Mouse (Mus musculus): Measurements from ENCODE around the gene Col6a3. TPM values are rescaled to one million over a fixed set of nuclear protein-coding genes. Genes with fewer than 3 reads are reported as not detected.

The Col6a3 gene
- polyA plus RNA-seq, 1 experiment: 3.6 TPM

- Histone ChIP-seq H3K36me3 (ENCODE audit: control insufficient read depth, insufficient read depth, low read length, poor library complexity, severe bottlenecking) (no peaks in the 10 kb centered on the region), H3K27ac (ENCODE audit: insufficient read depth, low read length) (no peak overlapping the region), H3K4me3 (ENCODE audit: low read depth, low read length) (no peak overlapping the region)
Observed at GRCm38 (mm10) chr1:90748544-90748943, 95.2 kb downstream of the Col6a3 start.

DNA sequence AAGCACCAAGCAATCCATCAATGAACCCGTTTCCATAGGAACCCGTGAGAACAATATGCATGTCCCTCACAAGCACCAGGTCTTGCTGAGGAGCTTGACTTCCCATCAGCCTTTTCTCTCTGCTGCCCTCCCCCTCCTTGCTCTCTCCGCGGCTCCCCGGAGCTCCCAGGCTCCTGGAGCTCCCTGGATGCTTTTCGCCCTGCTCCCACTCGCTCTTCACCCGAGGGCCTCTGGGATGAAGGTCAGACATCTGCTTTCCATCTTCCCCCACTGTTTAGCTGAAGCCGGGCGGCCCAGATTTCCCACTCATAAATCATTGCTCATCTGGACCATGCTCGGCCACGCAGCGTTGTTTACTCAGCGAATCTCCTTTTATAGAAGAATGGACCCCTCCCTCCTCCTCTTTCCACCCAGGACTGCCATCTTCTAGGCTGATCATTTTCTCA, 99.8 kb downstream of the Col6a3 start:
- H3K9me3 ChIP-seq (replicated peaks; ENCODE audit: control insufficient read depth, insufficient read depth, low read length, poor library complexity, severe bottlenecking): no peaks in the 10 kb centered on the region
- H3K4me3 ChIP-seq (ENCODE audit: low read depth, low read length): no peak overlapping the region
- H3K27ac ChIP-seq (ENCODE audit: insufficient read depth, low read length): no peak overlapping the region
- no peaks in the 10 kb centered on the region for H3K27me3 ChIP-seq (ENCODE audit: control insufficient read depth, insufficient read depth, low read length, poor library complexity, severe bottlenecking)
- no peak for TF ChIP-seq POLR2A (IDR thresholded peaks at IDR 0.05; ENCODE audit: insufficient read depth, low read length)
- no peak for TF ChIP-seq EP300 (IDR thresholded peaks at IDR 0.05; ENCODE audit: insufficient read depth, low read depth, low read length)
- no peak for TF ChIP-seq CTCF (IDR thresholded peaks at IDR 0.05; ENCODE audit: low read depth, low read length)
- H3K36me3 ChIP-seq (ENCODE audit: control insufficient read depth, insufficient read depth, low read length, poor library complexity, severe bottlenecking): no peaks in the 10 kb centered on the region
- H3K9ac ChIP-seq (ENCODE audit: low read depth, poor library complexity, severe bottlenecking): no peak overlapping the region
- no peaks in the 10 kb centered on the region for H3K4me1 ChIP-seq (ENCODE audit: control insufficient read depth, insufficient read depth, low read length)

More at GRCm38 (mm10) chr1:90748544-90748943, 95.2 kb downstream of the Col6a3 start:
- no peaks in the 10 kb centered on the region for H3K27me3 ChIP-seq (ENCODE audit: control insufficient read depth, insufficient read depth, low read length, poor library complexity, severe bottlenecking)
- no peaks in the 10 kb centered on the region for H3K4me1 ChIP-seq (ENCODE audit: control insufficient read depth, insufficient read depth, low read length)
- TF ChIP-seq POLR2A (IDR thresholded peaks at IDR 0.05; ENCODE audit: insufficient read depth, low read length): no peak
- TF ChIP-seq EP300 (IDR thresholded peaks at IDR 0.05; ENCODE audit: insufficient read depth, low read depth, low read length): no peak
- TF ChIP-seq CTCF (IDR thresholded peaks at IDR 0.05; ENCODE audit: low read depth, low read length): no peak
- no peak overlapping the region for H3K9ac ChIP-seq (ENCODE audit: low read depth, poor library complexity, severe bottlenecking)
- no peaks in the 10 kb centered on the region for H3K9me3 ChIP-seq (replicated peaks; ENCODE audit: control insufficient read depth, insufficient read depth, low read length, poor library complexity, severe bottlenecking)

- Histone ChIP-seq H3K36me3 (ENCODE audit: control insufficient read depth, insufficient read depth, low read length, poor library complexity, severe bottlenecking) (no peaks in the 10 kb centered on the region), H3K9me3 (replicated peaks; ENCODE audit: control insufficient read depth, insufficient read depth, low read length, poor library complexity, severe bottlenecking) (no peaks in the 10 kb centered on the region), H3K4me3 (ENCODE audit: low read depth, low read length) (no peak overlapping the region), H3K27ac (ENCODE audit: insufficient read depth, low read length) (no peak overlapping the region), H3K4me1 (ENCODE audit: control insufficient read depth, insufficient read depth, low read length) (no peaks in the 10 kb centered on the region), H3K27me3 (ENCODE audit: control insufficient read depth, insufficient read depth, low read length, poor library complexity, severe bottlenecking) (no peaks in the 10 kb centered on the region), H3K9ac (ENCODE audit: low read depth, poor library complexity, severe bottlenecking) (no peak overlapping the region)
- TF ChIP-seq EP300 (IDR thresholded peaks at IDR 0.05; ENCODE audit: insufficient read depth, low read depth, low read length) (no peak), POLR2A (IDR thresholded peaks at IDR 0.05; ENCODE audit: insufficient read depth, low read length) (no peak), CTCF (IDR thresholded peaks at IDR 0.05; ENCODE audit: low read depth, low read length) (no peak)
Observed at GRCm38 (mm10) chr1:90743445-90743844, 100.3 kb downstream of the Col6a3 start.

DNA sequence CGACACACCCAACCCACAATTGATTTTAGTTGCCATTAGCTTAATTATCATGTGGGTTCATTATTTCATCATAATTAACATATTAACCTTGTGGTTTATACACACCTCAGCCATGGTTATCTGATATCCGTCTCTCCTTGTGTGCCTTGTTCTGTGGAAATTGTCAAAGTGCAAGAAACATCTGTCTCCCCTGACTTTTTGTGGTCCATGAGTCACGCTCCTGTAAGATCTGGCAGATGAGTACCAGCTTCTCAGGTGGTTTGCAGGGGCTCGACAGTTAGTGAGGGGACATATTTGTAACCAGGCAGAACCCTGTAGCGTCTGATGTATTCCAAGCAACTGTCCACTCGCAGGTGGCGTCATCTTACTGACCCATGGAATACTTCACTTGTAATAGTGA, 101.1 kb downstream of the Col6a3 start:
- Histone ChIP-seq H3K36me3 (ENCODE audit: control insufficient read depth, insufficient read depth, low read length, poor library complexity, severe bottlenecking) (no peaks in the 10 kb centered on the region), H3K9ac (ENCODE audit: low read depth, poor library complexity, severe bottlenecking) (no peak overlapping the region), H3K9me3 (replicated peaks; ENCODE audit: control insufficient read depth, insufficient read depth, low read length, poor library complexity, severe bottlenecking) (no peaks in the 10 kb centered on the region), H3K4me3 (ENCODE audit: low read depth, low read length) (no peak overlapping the region), H3K27me3 (ENCODE audit: control insufficient read depth, insufficient read depth, low read length, poor library complexity, severe bottlenecking) (no peaks in the 10 kb centered on the region), H3K27ac (ENCODE audit: insufficient read depth, low read length) (no peak overlapping the region), H3K4me1 (ENCODE audit: control insufficient read depth, insufficient read depth, low read length) (no peaks in the 10 kb centered on the region)
- TF ChIP-seq EP300 (IDR thresholded peaks at IDR 0.05; ENCODE audit: insufficient read depth, low read depth, low read length) (no peak), CTCF (IDR thresholded peaks at IDR 0.05; ENCODE audit: low read depth, low read length) (no peak), POLR2A (IDR thresholded peaks at IDR 0.05; ENCODE audit: insufficient read depth, low read length) (no peak)

GRCm38 (mm10) chr1:90740216-90741170, 103.3 kb downstream of the Col6a3 start:
- H3K36me3 ChIP-seq (ENCODE audit: control insufficient read depth, insufficient read depth, low read length, poor library complexity, severe bottlenecking): no peaks in the 10 kb centered on the region
- no peak overlapping the region for H3K9ac ChIP-seq (ENCODE audit: low read depth, poor library complexity, severe bottlenecking)
- H3K27ac ChIP-seq (ENCODE audit: insufficient read depth, low read length): no peak overlapping the region
- TF ChIP-seq EP300 (IDR thresholded peaks at IDR 0.05; ENCODE audit: insufficient read depth, low read depth, low read length): no peak
- TF ChIP-seq CTCF (IDR thresholded peaks at IDR 0.05; ENCODE audit: low read depth, low read length): no peak
- TF ChIP-seq POLR2A (IDR thresholded peaks at IDR 0.05; ENCODE audit: insufficient read depth, low read length): no peak
- no peaks in the 10 kb centered on the region for H3K27me3 ChIP-seq (ENCODE audit: control insufficient read depth, insufficient read depth, low read length, poor library complexity, severe bottlenecking)
- no peaks in the 10 kb centered on the region for H3K9me3 ChIP-seq (replicated peaks; ENCODE audit: control insufficient read depth, insufficient read depth, low read length, poor library complexity, severe bottlenecking)
- H3K4me3 ChIP-seq (ENCODE audit: low read depth, low read length): no peak overlapping the region
- H3K4me1 ChIP-seq (ENCODE audit: control insufficient read depth, insufficient read depth, low read length): no peaks in the 10 kb centered on the region

DNA sequence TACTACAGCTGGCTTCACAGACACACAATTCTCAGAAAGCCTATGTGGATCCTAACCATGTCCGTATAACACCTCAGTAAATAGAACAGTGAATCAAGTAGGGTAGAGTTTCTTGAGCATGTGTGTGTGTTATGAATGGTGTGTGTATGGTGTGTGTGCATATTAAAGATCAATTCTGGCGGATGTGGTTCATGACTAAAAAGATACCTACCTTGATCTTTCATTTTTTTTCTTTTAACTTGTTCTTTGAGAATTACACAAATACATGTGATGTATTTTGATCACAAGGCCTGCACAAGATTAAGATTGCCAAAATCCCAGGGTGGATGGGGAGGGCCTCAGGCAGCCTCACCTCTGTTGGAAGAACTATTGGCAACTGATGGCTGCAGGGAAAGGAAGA, 104.9 kb downstream of the Col6a3 start:
- no peaks in the 10 kb centered on the region for H3K27me3 ChIP-seq (ENCODE audit: control insufficient read depth, insufficient read depth, low read length, poor library complexity, severe bottlenecking)
- no peak overlapping the region for H3K27ac ChIP-seq (ENCODE audit: insufficient read depth, low read length)
- TF ChIP-seq CTCF (IDR thresholded peaks at IDR 0.05; ENCODE audit: low read depth, low read length) (no peak), POLR2A (IDR thresholded peaks at IDR 0.05; ENCODE audit: insufficient read depth, low read length) (no peak), EP300 (IDR thresholded peaks at IDR 0.05; ENCODE audit: insufficient read depth, low read depth, low read length) (no peak)
- no peaks in the 10 kb centered on the region for H3K36me3 ChIP-seq (ENCODE audit: control insufficient read depth, insufficient read depth, low read length, poor library complexity, severe bottlenecking)
- H3K9ac ChIP-seq (ENCODE audit: low read depth, poor library complexity, severe bottlenecking): no peak overlapping the region
- no peaks in the 10 kb centered on the region for H3K4me1 ChIP-seq (ENCODE audit: control insufficient read depth, insufficient read depth, low read length)
- no peak overlapping the region for H3K4me3 ChIP-seq (ENCODE audit: low read depth, low read length)
- H3K9me3 ChIP-seq (replicated peaks; ENCODE audit: control insufficient read depth, insufficient read depth, low read length, poor library complexity, severe bottlenecking): no peaks in the 10 kb centered on the region
